Mouse (Mus musculus) liver, adult 10 weeks (tissue): ENCODE results near the gene Med23. TPM values are rescaled to one million over a fixed set of nuclear protein-coding genes. Genes with fewer than 3 reads are reported as not detected.

ENCODE experiments used
- polyA plus RNA-seq: library from polyadenylated mRNA; stranded (reverse); fragments of 350-450 nt; fragmentation: Illumina TruSeq; extraction: RNeasy Lipid Tissue Mini Kit (QIAGEN cat#74804); gene quantifications from one replicate; pipeline ENCODE4 v1.2.3, GENCODE M21; 2014; ENCODE audit warnings: low read depth, low replicate concordance

Med23 gene
- polyA plus RNA-seq = 5.4 TPM

DNA sequence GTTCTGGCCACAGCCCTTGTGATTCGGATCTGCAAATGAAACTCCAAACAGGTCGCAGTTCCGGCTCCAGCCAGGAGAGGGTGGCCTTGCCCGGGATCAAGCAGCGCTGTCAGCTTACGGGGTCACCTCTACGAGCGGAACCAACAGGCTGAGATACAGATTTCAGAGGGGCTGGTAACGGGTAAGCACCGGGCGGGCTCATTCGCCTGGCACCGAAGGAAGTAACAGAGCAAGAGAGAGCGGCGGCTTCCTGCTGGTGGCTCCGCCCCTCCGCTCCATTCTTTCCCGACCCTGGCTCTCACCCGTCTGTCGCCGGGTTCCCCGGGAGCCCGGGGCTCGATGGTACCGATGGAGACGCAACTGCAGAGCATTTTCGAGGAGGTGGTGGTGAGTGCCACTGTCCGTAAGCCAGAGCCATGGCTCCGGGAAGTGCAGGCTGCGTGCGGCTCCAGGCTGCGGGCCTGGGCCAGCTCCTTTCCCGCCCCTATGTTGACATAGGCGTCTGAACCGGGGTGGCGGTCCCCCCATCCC is at the start of gene Med23:
Med23 (plus strand) TSS at position 227 of the 531 bp plus-strand sequence.

DNA sequence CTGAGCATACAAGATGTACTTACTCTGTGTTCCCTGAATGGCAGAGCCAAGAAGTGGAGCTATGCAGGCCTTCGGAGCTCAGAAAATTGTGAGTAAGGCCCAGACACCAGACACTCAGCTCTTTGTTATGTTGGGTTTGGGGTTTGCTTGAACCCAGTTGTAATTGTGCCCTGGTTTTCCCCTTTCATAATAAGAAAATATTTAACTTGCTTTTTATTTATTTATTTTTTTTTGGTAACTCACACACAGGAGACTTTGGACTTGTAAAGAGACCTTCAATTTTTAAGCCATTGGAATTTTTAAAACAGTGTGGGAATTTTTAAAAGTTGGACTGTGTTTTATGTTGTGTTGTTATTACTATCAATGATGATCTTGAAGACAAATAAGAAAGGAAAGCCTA is 27.1 kb upstream of the Med23 start, which contains the start of gene Enpp3:
Enpp3 (minus strand) TSS at position 148 of the 400 bp plus-strand sequence.

DNA sequence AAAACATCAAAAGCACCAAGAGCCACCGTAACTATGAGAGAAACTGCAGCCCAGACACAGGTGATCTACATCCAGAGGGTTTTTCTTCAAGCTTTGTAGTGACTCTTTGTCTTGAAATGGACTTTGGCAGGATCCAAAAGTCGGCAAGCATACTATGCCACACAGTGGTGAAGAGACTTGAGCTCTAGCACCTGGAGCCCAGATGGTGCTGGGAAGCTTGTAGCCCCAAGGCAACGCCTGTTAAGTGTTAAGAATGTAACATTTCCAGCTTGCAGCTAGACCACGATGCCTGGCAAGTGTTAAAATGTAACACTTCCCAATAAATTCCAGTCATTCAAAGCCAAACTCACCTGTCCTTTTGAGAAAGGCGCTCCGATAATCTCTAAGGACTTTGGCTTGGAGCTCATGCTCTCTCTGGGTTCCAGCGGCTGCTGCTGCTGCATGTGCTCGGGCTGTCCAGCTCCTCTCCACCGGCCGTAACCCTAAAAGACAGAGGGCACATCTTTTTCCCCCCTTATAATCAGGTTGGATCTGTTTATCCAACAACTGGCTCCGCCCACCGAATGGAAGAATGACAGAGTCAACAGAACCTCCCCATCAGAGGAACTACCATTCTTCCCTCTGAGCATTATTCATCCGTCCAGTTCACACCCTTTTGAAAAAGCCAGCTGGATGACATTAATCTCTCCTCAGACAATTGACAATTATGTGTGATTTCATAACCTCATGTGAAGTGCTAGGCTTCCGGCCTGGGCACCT is 57.4 kb downstream of the Med23 start, which contains the start of gene Arg1:
Arg1 (minus strand) TSS at position 523 of the 759 bp plus-strand sequence.

Other genes with a start within 250 kb of the Med23 start
- gene Enpp1, start 157.8 kb upstream of the Med23 start, polyA plus RNA-seq = 21.1 TPM
- 28.2 TPM for gene Enpp3, start 27.2 kb upstream of the Med23 start, polyA plus RNA-seq
- 1,290 TPM for gene Arg1, start 57.5 kb downstream of the Med23 start, polyA plus RNA-seq